Mouse (Mus musculus) E14TG2a.4 (cell line): Measurements from ENCODE around the gene Npas4.

Experiments
- CTCF ChIP-seq: conservative IDR thresholded peaks from 2 replicates; pipeline ENCODE4 v1.5.1; 2014; ENCODE audit warnings: low read length
- NANOG ChIP-seq: IDR thresholded peaks from 2 replicates; pipeline ENCODE4 v1.6.1; 2014; ENCODE audit warnings: borderline replicate concordance, low read length, mixed read lengths
- POU5F1 ChIP-seq: IDR thresholded peaks from 2 replicates; pipeline ENCODE4 v1.6.1; 2014; ENCODE audit warnings: low read length, borderline replicate concordance

- TF ChIP-seq CTCF (peak; percentile 87), POU5F1 (no peak), NANOG (no peak)
Observed at GRCm38 (mm10) chr19:5001666-5002406, 11.7 kb upstream of the Npas4 start.
